Mouse (Mus musculus) bone marrow macrophage, adult 2 months (primary cell): ENCODE results near the gene Ppm1f.

Experiments used
- CTCF ChIP-seq: IDR thresholded peaks from 2 replicates; pipeline ENCODE4 v1.5.1; 2012; ENCODE audit warnings: low read depth, mild to moderate bottlenecking, low read length, moderate library complexity
- POLR2A ChIP-seq: IDR thresholded peaks from 2 replicates; pipeline ENCODE4 v1.6.1; 2012; ENCODE audit warnings: mild to moderate bottlenecking, low read depth, low read length, borderline replicate concordance

DNA sequence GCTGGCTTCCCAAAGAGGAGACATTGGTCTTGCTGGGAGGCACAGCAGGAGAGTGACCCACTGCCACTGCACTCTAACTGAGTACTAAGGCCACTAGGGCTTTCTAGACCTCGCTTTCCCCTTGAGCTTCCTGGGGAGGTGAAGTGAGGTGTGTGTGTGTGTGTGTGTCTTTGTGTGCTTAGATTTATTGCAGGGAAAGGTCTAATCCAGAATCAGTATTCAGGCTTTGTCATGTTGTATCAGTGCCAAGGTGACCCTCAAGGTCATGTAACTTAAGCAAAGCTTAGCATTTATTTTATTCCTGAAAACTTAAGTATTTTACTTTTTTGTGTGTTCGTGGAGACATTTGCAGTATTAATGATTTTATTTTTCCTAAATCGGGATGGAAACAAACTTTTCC, 28.2 kb downstream of the Ppm1f start:
- TF ChIP-seq CTCF (no peak), POLR2A (no peak)
